Mouse (Mus musculus) ZHBTc4 (cell line): ENCODE data around the gene Emc3.

Experiments
- DNase-seq: peaks from one replicate; pipeline ENCODE4 v3.0.0-alpha.2; 2011; ENCODE audit warnings: low read depth, low spot score

Emc3 gene

GRCm38 (mm10) chr6:113495071-113495675 lies 36.3 kb downstream of the Emc3 start:
- DNase-seq: peak; percentile 53

- peak; percentile 96 for DNase-seq
Measured at GRCm38 (mm10) chr6:113494258-113494788, 37.1 kb downstream of the Emc3 start.

- DNase-seq: no peak
Measured at GRCm38 (mm10) chr6:113492101-113492864, 39.2 kb downstream of the Emc3 start.

- no peak for DNase-seq
Measured at GRCm38 (mm10) chr6:113489410-113489809, 42.0 kb downstream of the Emc3 start.

GRCm38 (mm10) chr6:113487125-113487576 lies 44.3 kb downstream of the Emc3 start:
- peak; percentile 66 for DNase-seq

GRCm38 (mm10) chr6:113483729-113484128 lies 47.7 kb downstream of the Emc3 start:
- peak; percentile 61 for DNase-seq

GRCm38 (mm10) chr6:113483100-113483615 lies 48.3 kb downstream of the Emc3 start, which contains the start of gene Creld1:
Creld1 (plus strand) TSS chr6:113483297.
- peak; percentile 99 for DNase-seq

- DNase-seq: peak; percentile 76
Measured at GRCm38 (mm10) chr6:113482477-113483099, 48.9 kb downstream of the Emc3 start.

GRCm38 (mm10) chr6:113480555-113481373 lies 50.7 kb downstream of the Emc3 start:
- no peak for DNase-seq

- no peak for DNase-seq
Measured at GRCm38 (mm10) chr6:113478906-113479305, 52.5 kb downstream of the Emc3 start.

- DNase-seq: no peak
Measured at GRCm38 (mm10) chr6:113477353-113477752, 54.1 kb downstream of the Emc3 start.

GRCm38 (mm10) chr6:113473715-113474114 lies 57.7 kb downstream of the Emc3 start:
- DNase-seq: no peak

GRCm38 (mm10) chr6:113473246-113473645 lies 58.2 kb downstream of the Emc3 start:
- no peak for DNase-seq

- peak; percentile 54 for DNase-seq
Measured at GRCm38 (mm10) chr6:113472061-113472460, 59.4 kb downstream of the Emc3 start.

- peak; percentile 83 for DNase-seq
Measured at GRCm38 (mm10) chr6:113471297-113471936, 60.0 kb downstream of the Emc3 start, which contains the start of gene Il17rc. Il17rc (plus strand) TSS chr6:113471427.

GRCm38 (mm10) chr6:113469432-113469831 lies 62.0 kb downstream of the Emc3 start:
- DNase-seq: peak; percentile 84

- peak; percentile 90 for DNase-seq
Measured at GRCm38 (mm10) chr6:113469021-113469420, 62.4 kb downstream of the Emc3 start.

GRCm38 (mm10) chr6:113468512-113468911 lies 62.9 kb downstream of the Emc3 start:
- DNase-seq: no peak

- no peak for DNase-seq
Measured at GRCm38 (mm10) chr6:113465602-113466001, 65.8 kb downstream of the Emc3 start.
